8 mouse cellular contexts compared by ENCODE assay signal in the genomic region with DNA sequence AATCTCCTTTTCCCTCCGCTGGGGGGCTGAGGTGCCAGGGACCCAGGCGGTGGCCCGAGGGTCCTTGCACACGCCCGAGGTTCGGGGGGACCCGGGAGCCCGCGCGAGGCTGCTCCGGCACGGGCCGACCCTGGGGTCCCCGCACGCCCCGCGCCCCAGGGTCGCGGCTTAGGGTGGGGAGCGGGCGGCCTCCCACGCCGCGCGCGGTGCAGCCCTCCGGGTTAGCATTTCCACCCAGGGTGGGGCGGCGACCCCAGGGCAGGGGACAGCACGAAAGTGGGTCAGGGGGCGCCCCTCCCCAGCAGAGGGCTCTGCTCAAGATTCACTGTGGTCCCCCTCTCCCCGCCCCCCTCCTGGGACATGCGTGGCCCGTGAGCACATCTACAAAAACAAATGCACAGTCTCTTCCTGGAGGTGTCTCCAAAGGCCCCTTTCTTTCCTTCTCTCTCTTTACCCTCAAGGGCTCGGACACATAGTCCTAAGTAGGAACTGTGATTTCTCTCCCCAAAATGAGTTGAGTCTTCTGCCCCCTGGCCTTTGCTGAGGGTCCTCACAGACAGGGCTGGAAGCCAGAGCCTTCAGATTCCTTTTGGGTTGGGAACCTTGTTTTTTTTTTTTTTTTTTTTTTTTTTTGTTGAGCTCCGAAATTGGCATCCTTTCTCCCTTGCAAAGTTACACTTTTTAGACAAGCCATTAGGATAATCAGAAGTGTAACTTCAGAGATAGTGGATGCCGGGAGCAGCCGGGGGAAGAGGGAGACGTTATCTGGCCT. TPM values are rescaled to one million over a fixed set of nuclear protein-coding genes. Genes with fewer than 3 reads are reported as not detected.
A peak's percentile ranks its signal among the peaks of the same experiment; 100 is the strongest.
DNase-seq lines count a peak whose midpoint lies in the region; ATAC-seq and TF ChIP-seq lines count a peak whose summit lies in the region.

No protein-coding gene starts in this region.

- WGBS in limb, embryonic 12.5 days: 9% methylated on average over 38 of the region's 39 CpGs
- 5% methylated on average over 38 of the region's 39 CpGs for WGBS in midbrain, postnatal 0 days

- H3K4me2 ChIP-seq in limb, embryonic 12.5 days: peak overlapping the region; percentile 99
- H3K4me2 ChIP-seq in midbrain, postnatal 0 days (ENCODE audit: low read depth, low read length, poor library complexity, severe bottlenecking): peak overlapping the region; percentile 99

- no peaks in the 10 kb centered on the region for H3K27me3 ChIP-seq in limb, embryonic 12.5 days
- no peaks in the 10 kb centered on the region for H3K27me3 ChIP-seq in midbrain, postnatal 0 days (ENCODE audit: insufficient read depth, low read length)

- H3K36me3 ChIP-seq in limb, embryonic 12.5 days: peaks cover 33% of the 10 kb centered on the region
- H3K36me3 ChIP-seq in midbrain, postnatal 0 days (ENCODE audit: insufficient read depth, low read length): peaks cover 7% of the 10 kb centered on the region; the same call in 1 of the 2 replicates

- peaks cover 10% of the 10 kb centered on the region for H3K4me1 ChIP-seq in limb, embryonic 12.5 days (replicated peaks)
- H3K4me1 ChIP-seq in midbrain, postnatal 0 days (ENCODE audit: insufficient read depth, low read length): peaks cover 4% of the 10 kb centered on the region; the same call in 1 of the 2 replicates

- H3K9ac ChIP-seq in limb, embryonic 12.5 days (replicated peaks): peak overlapping the region; percentile 86
- H3K9ac ChIP-seq in midbrain, postnatal 0 days (replicated peaks; ENCODE audit: low read length, poor library complexity, severe bottlenecking): peak overlapping the region; percentile 72

- peak; percentile 53 for DNase-seq in adrenal gland, postnatal 14 days
- DNase-seq in adrenal gland, postnatal 25 days: no peak
- DNase-seq in 416B (ENCODE audit: low read depth): peak; percentile 28
- peak; percentile 15 to 33 for DNase-seq in heart, postnatal 10 days
- DNase-seq in midbrain, postnatal 0 days (ENCODE audit: low spot score): peak; percentile 9
- DNase-seq in thymus, postnatal 36 days: peak; percentile 56 to 71

- H3K4me3 ChIP-seq in limb, embryonic 12.5 days (replicated peaks): peak overlapping the region; percentile 95
- peak overlapping the region; percentile 95 for H3K4me3 ChIP-seq in midbrain, postnatal 0 days (ENCODE audit: low read depth, low read length)

- peak; percentile 10; the same call in 1 of the 2 replicates for ATAC-seq in common myeloid progenitor, adult 5-6 weeks (replicated peaks; ENCODE audit: low read depth, poor library complexity, severe bottlenecking)
- peak; percentile 29; the same call in 1 of the 2 replicates for ATAC-seq in limb, embryonic 12.5 days (ENCODE audit: insufficient number of reproducible peaks, insufficient read depth, low FRiP score, low TSS enrichment, low read depth)
- peak; percentile 52 for ATAC-seq in midbrain, postnatal 0 days (ENCODE audit: low FRiP score)

- intact Hi-C loops in heart, postnatal 10 days (cut with DNase I): no loop called here

- H3K27ac ChIP-seq in limb, embryonic 12.5 days: peak overlapping the region; percentile 79
- H3K27ac ChIP-seq in midbrain, postnatal 0 days (ENCODE audit: low read depth, low read length): peak overlapping the region; percentile 75

- TF ChIP-seq CTCF in midbrain, postnatal 0 days (IDR thresholded peaks at IDR 0.05): peak; percentile 28; the same call in 1 of the 2 replicates

- no peaks in the 10 kb centered on the region for H3K9me3 ChIP-seq in limb, embryonic 12.5 days
- no peaks in the 10 kb centered on the region for H3K9me3 ChIP-seq in midbrain, postnatal 0 days (ENCODE audit: low read length)

RNA-seq across cellular contexts. Expression of gene Helz, which starts 0.7 kb away (rescaled TPM):
- total RNA-seq in adrenal gland, postnatal 14 days (2021): 30.1 and 30.3 TPM in 2 replicates
- total RNA-seq in adrenal gland, postnatal 25 days (2021): 29.5 and 36.6 TPM in 2 replicates
- total RNA-seq in common myeloid progenitor, adult 5-6 weeks (2017): 18.1 and 35.9 TPM in 2 replicates
- total RNA-seq in heart, postnatal 10 days (2021): 10 to 100 TPM; 26.7 to 31.8 TPM
- 19.1 and 22.4 TPM in 2 replicates for polyA plus RNA-seq in limb, embryonic 12.5 days (2016; fragmentation: Nextera tagmentation; extraction: Ambion mirVana)
- total RNA-seq in midbrain, postnatal 0 days (2014; rRNA removed): 15.9 and 20.4 TPM in 2 replicates
- polyA plus RNA-seq in midbrain, postnatal 0 days (2015; fragmentation: Nextera tagmentation; extraction: Ambion mirVana): 8.4 and 8.9 TPM in 2 replicates
